Mouse (Mus musculus) adrenal gland, postnatal 36 days (tissue): Measurements from ENCODE around the gene Slc9a3. TPM values are rescaled to one million over a fixed set of nuclear protein-coding genes. Genes with fewer than 3 reads are reported as not detected.

ENCODE experiments used
- DNase-seq, 2 experiments: peaks; one replicate each; pipeline ENCODE4 v3.0.0; 2021; ENCODE audit warnings: mixed read lengths in 1 of 2
- total RNA-seq, 2 experiments: library from RNA; stranded (reverse); gene quantifications; 2 replicates each; pipeline ENCODE4 v1.2.3; 2021

Slc9a3 gene
- total RNA-seq, 2 experiments from 2014 or later: 0.10 to 0.20 TPM

DNA sequence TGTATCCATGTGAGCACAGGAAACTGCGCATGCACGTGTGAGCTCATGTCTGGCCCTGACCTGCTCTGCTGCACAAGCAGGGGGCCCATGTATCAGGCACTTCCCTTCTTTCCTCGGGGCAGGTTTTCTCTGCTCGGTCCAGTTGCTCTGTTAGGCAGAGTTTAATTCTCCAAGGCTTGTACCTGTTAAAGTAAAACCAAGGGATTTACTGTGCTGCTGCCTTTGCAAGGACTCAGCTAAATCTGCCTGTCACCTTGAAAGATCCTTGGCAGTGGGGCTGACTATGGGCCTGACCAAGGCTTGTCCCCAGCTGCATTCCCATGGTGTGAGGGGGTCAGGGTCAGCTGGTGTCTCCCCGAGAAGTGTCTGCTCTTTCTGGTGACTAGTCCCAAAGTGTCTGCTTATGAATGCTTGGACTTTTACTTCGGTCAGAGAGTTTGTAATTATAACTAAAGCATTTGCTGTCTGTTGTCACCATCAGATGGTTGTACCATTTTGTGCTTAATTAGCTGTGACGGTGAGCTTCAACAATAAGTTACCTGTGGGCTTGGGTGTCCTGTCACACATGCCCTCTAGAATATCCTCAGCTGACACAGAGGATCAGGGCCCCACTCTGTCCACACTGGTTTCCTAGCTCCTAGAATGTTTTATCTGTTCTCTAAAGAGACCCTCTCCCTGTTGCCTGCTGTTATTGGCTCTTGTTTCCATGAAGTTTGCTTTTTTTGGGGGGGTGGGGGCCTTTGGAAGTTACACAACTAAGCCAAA is 23.0 kb downstream of the Slc9a3 start:
- peak in 1 of 2 experiments; percentile 17 for DNase-seq

DNA sequence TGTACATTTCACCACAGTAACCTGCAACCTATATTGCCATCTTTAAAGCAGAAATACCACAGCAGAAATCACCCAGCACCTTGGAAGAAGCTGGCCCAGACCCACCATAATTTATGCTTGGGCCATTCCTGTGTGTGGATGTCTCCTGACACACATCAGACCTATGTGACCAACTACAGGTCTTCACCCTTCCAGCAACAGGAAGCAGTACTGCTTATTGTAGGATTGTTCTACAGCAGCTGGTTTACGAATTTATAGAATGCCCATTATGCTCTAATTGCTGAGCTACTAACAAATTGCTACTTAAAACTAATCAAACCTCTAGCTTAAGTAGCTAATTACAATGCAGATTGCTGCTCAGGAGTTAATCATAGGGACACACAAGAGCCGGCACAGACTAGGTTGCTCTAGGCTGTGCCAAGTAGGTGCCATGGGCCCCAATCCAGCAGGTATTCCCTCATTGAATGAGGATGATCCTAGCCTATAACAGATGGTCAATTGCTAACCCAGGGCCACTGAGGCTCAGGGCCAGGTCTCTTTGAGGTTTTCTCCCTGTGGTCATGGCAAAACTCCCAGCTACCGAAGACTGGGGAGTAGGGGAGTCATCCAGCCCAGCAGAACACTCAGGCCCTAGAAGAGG is 24.8 kb downstream of the Slc9a3 start:
- no peak for DNase-seq

DNA sequence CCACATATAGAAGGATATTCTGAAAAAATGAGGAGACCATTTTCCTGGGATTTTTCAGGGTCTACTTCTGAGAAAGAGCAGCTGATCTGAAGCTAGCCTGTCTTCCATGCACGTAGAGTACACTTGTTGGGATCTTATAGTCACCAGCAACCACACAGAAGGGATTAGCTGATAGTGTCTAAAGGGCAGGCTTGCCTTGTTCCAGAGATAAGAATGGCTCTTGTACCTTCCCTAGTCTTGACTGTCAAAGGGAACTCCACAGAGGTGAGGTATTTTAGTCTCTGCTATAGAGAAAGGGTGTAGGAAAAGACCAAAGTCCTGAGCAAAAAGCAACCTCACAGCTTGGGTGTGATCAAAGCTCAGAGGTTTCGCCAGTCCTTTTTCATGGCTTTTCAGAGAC is 26.1 kb downstream of the Slc9a3 start:
- DNase-seq: no peak

DNA sequence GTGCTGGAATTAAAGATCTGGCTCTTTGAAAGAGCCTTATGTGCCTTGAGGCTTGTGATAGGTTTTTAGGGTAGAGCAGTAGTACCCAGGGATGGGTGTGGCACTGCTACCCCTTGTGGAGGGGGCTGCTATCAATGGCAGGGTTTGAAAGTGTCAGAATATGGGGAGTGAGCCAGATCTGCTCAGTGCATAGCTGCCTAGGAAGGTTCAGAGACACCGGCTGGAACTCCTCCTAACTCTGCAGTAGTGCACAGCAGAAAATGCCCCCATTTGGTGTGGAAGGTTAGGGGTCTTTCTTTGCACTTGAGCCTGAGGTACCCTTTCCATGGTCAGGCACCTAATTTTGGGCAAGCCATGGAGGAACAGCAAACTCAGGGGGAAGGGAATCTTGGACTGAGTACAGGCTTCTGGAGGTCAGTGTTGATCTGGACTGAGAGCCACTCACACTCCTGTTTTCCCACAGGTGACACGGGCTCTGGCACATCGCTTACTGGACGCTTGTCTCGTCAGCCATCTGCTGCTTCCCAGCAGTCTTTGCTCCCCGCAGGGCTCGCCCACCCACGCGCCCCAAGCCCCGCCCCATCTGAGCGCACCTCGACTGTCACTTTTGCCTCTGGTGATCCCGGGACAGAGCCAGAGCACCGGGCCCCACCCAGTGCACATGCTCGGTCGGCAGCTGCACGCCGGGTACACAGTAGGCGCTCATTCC is 45.2 kb downstream of the Slc9a3 start:
- DNase-seq: peak; percentile 58 to 79

DNA sequence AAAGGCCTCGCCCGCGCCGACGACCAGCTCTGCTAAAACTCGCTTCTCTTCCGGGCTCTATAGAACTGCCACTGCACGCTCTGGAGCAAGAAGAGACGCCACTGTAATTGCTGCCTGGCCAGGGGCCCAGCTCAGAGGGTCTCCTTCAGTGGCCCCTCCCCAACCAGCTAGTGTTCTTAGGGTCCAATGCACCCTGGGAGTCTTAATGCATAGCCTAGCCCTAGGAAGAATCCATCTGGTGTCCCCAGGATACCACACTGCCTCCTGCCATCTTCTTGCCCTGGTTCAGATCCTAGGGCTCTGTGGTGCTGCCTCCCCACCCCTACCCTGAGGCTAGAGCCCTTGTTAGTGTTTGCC is 45.8 kb downstream of the Slc9a3 start:
- DNase-seq: no peak

DNA sequence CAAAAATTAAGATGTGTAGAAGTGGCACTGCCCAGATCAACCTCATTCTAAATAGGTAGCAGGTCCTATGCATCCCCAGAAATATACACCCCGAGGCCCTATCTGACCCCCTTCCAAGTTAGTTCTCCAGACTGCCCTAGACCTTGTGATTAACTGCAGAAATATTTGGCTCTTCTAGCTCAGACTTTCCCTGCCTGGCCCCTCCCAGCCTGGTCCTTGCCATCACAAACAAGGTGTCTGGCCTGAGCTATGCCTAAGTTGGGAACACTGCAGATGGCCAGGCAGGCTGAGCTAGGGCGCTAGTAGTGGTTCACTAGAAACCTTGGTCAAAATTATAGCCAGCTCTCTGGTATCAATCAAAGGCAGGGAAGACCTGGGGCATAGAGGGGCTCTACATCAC is 46.2 kb downstream of the Slc9a3 start:
- DNase-seq: peak; percentile 33 to 40

DNA sequence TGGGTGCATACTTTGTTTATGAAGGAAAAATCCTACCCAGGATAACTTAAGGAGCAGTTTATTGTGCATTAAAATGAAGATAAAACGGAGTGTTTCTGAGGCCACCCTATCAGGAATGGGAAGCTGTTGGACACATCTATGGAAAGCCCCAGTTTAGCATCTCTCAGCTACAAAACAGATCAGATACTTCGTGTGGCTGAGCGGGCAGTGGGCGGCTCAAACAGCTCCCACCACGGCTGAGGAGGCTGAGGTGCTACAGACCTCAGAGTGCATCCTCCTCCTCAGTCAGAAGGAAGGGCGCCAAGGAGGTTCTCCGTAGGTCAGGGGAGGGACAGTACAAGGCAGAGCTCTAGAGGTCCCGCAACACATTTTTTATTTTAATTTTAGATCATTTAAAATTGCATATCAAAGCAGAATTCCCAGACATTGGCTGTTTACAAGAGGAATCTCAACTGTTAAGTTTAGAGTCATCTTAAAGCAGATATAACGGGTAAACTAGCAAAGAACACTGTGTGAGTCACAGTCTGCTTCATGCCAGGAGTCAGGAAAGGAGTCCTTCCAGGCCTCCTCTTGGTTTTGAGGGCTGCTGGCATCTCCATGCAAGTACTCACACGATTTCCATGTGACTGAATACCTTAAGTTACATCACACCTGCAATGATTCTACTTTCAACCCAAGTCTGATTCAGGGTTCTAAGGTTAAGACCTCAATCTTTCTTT is 48.3 kb downstream of the Slc9a3 start:
- DNase-seq: no peak

DNA sequence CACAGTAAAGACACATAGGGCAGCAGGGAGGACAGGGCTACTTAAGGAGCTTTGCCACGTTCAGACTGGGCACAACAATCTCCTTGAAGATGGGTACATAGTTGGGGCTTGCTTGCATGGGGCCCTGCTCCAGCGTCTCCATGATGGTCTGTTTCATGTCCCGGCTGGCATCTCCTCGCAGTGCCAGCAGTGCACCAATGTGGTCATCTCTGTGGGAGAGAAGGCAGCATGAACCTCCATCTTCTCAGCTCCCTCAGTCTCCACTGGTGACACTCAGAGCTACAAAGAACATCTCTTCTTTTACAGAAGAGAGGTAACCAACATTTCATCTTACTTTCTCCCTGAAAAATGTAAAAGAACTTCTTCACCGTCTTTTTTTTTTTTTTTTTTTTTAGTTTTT is 50.8 kb downstream of the Slc9a3 start:
- no peak for DNase-seq

DNA sequence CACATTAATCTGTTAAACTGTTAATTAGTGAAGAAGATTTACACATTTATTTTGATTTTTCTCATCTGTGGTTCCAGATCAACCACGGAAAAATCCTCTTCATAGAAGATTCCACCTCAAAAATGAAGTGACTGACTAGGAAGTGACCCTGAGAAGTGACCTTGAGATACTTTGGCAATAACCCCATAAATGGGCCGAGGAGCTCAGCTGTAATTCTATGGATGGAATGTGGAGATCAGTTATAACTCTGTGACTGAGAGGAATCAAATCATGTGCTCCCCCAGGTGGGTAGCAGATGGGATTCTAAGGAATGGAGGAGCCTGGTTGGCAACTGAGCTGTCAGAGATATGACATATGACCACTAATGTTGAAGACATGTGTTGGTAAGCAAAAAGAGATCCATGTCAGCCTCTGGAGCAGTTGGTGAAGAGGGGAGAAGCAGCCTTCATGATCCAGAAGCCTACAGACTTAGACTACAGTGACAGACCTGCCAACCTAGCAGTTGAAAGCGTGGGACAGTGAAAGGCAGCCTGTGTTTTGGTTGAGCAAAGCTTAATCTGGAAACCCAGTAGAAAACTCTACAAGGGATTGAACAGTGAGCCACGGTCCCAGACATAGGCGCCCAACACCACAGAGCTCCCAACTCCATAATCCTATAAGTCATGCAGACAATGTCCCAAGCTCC is 61.9 kb downstream of the Slc9a3 start:
- peak in 1 of 2 experiments; percentile 37 for DNase-seq

DNA sequence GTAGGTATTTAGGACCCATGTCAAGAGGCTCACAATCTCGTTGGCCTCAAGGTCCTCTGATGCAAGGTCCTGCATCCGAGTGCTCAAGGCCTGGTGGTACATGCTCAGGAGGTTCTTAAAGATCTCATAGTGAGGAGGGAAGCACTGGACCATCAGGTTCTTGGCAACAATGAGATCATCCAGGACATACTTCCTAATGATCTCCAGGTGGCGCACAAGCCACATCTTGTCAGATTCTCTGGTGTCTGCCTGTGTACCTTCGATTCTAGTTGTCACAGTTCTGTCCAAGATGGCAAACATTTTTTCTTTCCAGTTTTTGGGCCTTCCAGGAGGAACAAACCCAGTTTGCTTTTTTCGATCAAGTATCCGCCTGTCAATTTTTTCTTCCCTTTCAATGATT is 71.4 kb downstream of the Slc9a3 start:
- peak in 1 of 2 experiments; percentile 15 for DNase-seq

DNA sequence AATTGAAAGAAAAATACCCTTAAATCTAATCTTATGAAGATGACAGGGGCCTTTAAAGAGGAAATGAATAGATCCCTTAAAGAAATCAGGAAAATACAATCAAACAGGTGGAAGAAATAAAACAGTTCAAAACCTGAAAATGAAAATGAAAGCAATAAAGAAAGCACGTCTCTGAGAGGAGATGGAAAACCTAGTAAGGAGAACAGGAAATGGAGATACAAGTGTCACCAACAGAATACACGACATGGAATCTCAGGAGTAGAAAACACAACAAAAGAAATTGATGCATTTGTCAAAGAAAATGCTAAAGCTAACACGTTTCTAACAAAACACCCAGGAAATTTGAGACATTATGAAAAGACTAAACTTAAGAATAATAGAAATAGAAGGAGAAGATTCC is 75.2 kb downstream of the Slc9a3 start:
- no peak for DNase-seq

DNA sequence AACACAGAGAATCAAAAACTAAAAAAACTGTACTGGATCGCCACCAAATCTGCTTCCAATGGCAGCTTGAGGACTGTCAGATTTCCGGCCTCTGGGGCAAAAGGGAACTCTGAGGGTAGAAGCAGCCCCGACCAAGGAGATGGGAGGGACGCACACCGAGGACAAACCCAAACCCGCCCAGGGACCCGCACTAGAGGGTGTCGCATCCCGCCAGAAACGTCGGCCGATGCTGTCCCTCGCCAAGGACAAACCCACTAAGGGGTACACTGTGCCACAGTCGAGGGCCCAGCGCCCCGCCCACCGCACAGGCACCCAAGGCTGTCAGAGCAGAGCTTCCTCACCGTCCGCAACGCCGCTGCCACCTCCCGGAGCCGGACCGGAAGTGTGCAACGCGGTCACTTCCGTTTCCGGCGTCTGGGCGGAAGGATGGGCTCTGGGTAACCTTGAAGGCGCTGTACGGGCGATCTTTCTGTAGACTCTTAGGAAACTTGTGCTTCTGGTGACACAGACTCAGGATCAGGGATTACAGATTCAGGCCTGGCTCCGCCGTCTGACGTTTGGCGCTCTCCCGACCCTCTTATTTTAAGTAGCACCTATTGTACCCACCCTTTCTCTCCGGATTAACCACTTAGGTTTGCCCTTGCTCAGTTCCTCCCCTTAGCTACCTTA is 87.2 kb downstream of the Slc9a3 start, which contains the start of gene Exoc3:
Exoc3 (minus strand) TSS at position 416 of the 669 bp plus-strand sequence.
- peak; percentile 94 to 95 for DNase-seq

DNA sequence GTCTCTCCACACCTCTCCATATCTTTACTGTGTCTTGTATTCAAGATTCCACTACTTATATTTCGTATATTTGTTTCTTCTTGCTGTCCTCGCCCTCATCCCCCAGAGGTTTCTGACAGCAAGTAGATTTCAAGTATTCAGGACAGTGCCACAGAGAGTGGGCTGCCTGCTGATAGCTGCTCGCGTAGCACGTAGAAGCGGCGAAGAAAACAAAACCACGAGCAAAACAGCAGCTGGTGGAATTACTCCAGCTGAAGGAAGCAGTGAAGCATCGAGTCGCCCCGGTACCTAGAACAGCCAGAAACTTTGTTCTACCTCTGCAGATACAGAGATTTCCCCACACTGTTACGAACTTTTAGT is 87.7 kb downstream of the Slc9a3 start:
- DNase-seq: peak in 1 of 2 experiments; percentile 19

DNA sequence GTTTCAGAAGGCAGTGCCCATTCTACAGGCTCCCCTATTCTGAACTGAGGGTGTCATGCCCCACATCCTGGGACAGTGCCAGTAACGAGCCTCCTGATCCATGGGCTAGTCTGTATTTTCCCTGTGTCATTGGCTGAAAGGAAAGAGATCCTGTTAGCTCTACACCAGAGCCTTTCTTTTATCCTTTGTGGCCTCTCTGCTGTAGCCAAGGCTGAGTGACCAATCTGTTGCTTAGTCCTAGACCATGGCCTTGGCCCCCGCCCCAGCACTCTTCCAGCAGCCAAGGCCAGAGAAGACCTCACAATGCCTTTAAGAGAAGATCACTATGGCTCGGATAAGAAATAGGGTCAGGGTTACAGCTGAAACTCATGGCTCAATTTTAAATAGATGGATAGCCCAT is 97.2 kb downstream of the Slc9a3 start:
- DNase-seq: peak; percentile 79 to 83

Other genes with a start within 250 kb of the Slc9a3 start
- 1 to 10 TPM; 1.7 to 1.9 TPM for gene Trip13, start 183.7 kb upstream of the Slc9a3 start, total RNA-seq
- 10 to 100 TPM; 30.9 to 31.7 TPM for gene Brd9, start 183.6 kb upstream of the Slc9a3 start, total RNA-seq
- gene Zdhhc11, start 157.6 kb upstream of the Slc9a3 start, total RNA-seq: not detected
- 10 to 100 TPM; 10.1 to 14.2 TPM for gene Tppp, start 112.0 kb upstream of the Slc9a3 start, total RNA-seq
- gene Cep72, start 59.2 kb upstream of the Slc9a3 start, total RNA-seq: 1 to 10 TPM; 4.1 to 6.5 TPM
- 10 to 100 TPM; 60.9 to 67.5 TPM for gene Exoc3, start 87.3 kb downstream of the Slc9a3 start, total RNA-seq
- gene Ahrr, start 170.9 kb downstream of the Slc9a3 start, total RNA-seq: 1 to 10 TPM in 1 of 2 experiments, under 1 TPM in 1; 0.89 to 1.3 TPM
- 100 to 1,000 TPM; 133 to 173 TPM for gene Pdcd6, start 196.1 kb downstream of the Slc9a3 start, total RNA-seq
- gene Sdha, start 228.8 kb downstream of the Slc9a3 start, total RNA-seq: 100 to 1,000 TPM; 611 to 702 TPM
- 10 to 100 TPM; 58.0 to 58.1 TPM for gene Ccdc127, start 228.9 kb downstream of the Slc9a3 start, total RNA-seq
- under 1 TPM; 0.23 to 0.36 TPM for gene Lrrc14b, start 242.5 kb downstream of the Slc9a3 start, total RNA-seq